Mouse (Mus musculus): Measurements from ENCODE around the gene Pdhx. TPM values are rescaled to one million over a fixed set of nuclear protein-coding genes. Genes with fewer than 3 reads are reported as not detected.

Pdhx gene
- total RNA-seq, 1 experiment, result 35.6 TPM

DNA sequence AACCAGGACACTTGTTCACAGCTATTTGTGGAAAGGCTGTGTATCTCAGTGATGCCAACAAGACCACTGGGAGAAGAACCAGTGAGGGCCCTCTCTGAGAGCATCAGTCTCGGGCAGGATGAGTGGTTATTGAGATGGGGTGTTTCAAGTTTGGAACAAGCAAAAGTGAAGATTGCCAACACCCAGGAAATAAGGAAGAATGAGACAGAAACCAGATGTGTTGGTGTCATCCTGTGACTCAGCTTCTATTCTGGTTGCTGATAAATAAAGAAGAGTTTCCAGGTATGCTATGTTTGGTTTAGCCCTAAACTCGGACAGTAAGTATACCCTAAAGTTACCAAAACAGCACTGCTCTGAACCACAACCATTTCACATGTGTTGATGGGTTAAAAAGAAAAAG, 92.4 kb downstream of the Pdhx start:
- H3K9ac ChIP-seq (ENCODE audit: insufficient read depth, low read depth, low read length, poor library complexity, severe bottlenecking), result no peak overlapping the region
- H3K27ac ChIP-seq (ENCODE audit: insufficient read depth, low read depth, low read length, poor library complexity, severe bottlenecking), result no peak overlapping the region
- no peaks in the 10 kb centered on the region for H3K4me1 ChIP-seq (ENCODE audit: control insufficient read depth in 2 of 2, insufficient read depth in 2 of 2, low read length in 2 of 2, poor library complexity in 1 of 2)
- TF ChIP-seq CHD2 (IDR thresholded peaks at IDR 0.05; ENCODE audit: low read depth, low read length) (no peak), MAFK (IDR thresholded peaks at IDR 0.05; ENCODE audit: insufficient read depth, low read depth, low read length) (no peak), HCFC1 (IDR thresholded peaks at IDR 0.05; ENCODE audit: borderline replicate concordance, insufficient read depth, low read length) (no peak), ZC3H11A (IDR thresholded peaks at IDR 0.05; ENCODE audit: borderline replicate concordance, low read depth, low read length) (no peak), ZNF384 (IDR thresholded peaks at IDR 0.05; ENCODE audit: low read depth, low read length) (no peak)
- no peaks in the 10 kb centered on the region for H3K9me3 ChIP-seq (ENCODE audit: control insufficient read depth, insufficient read depth, low read depth, low read length)
- H3K36me3 ChIP-seq (ENCODE audit: control insufficient read depth, insufficient read depth, low read length, poor library complexity, severe bottlenecking), result no peaks in the 10 kb centered on the region
- no peak overlapping the region for H3K4me3 ChIP-seq (ENCODE audit: insufficient read depth in 1 of 2, low read depth in 1 of 2, low read length in 2 of 2, poor library complexity in 1 of 2, severe bottlenecking in 1 of 2)
- DNase-seq (ENCODE audit: low read depth, low spot score), result no peak
- in situ Hi-C loops (cut with MboI; ENCODE audit: low sequenced_read_pairs in 2 of 2, unreplicated experiment in 2 of 2), result no loop called here

DNA sequence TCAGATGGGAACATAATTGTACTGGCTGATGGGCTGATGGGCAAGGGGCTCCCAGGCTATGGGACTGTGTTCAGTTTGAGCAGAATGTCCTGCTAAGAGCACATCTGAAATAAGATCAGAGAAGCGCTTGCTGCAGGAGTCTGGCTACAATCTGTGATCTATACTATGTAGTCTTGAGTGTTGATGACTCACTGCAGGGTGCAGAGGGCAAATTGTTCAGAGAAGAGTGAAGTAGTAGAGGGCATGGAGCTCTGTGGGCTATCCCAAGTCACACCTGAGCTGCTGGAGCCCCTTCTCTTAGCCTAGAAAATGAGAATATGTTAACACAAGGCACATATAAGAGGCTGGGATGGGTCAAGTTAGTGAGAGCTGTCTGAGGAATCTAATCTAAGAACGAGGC, 93.8 kb downstream of the Pdhx start:
- TF ChIP-seq HCFC1 (IDR thresholded peaks at IDR 0.05; ENCODE audit: borderline replicate concordance, insufficient read depth, low read length), result no peak
- TF ChIP-seq MAFK (IDR thresholded peaks at IDR 0.05; ENCODE audit: insufficient read depth, low read depth, low read length), result no peak
- TF ChIP-seq CHD2 (IDR thresholded peaks at IDR 0.05; ENCODE audit: low read depth, low read length), result no peak
- no peak for TF ChIP-seq ZNF384 (IDR thresholded peaks at IDR 0.05; ENCODE audit: low read depth, low read length)
- no peak for TF ChIP-seq ZC3H11A (IDR thresholded peaks at IDR 0.05; ENCODE audit: borderline replicate concordance, low read depth, low read length)
- H3K4me1 ChIP-seq (ENCODE audit: control insufficient read depth in 2 of 2, insufficient read depth in 2 of 2, low read length in 2 of 2, poor library complexity in 1 of 2), result no peaks in the 10 kb centered on the region
- in situ Hi-C loops (cut with MboI; ENCODE audit: low sequenced_read_pairs in 2 of 2, unreplicated experiment in 2 of 2), result no loop called here
- H3K9ac ChIP-seq (ENCODE audit: insufficient read depth, low read depth, low read length, poor library complexity, severe bottlenecking), result no peak overlapping the region
- H3K27ac ChIP-seq (ENCODE audit: insufficient read depth, low read depth, low read length, poor library complexity, severe bottlenecking), result no peak overlapping the region
- no peaks in the 10 kb centered on the region for H3K36me3 ChIP-seq (ENCODE audit: control insufficient read depth, insufficient read depth, low read length, poor library complexity, severe bottlenecking)
- no peak overlapping the region for H3K4me3 ChIP-seq (ENCODE audit: insufficient read depth in 1 of 2, low read depth in 1 of 2, low read length in 2 of 2, poor library complexity in 1 of 2, severe bottlenecking in 1 of 2)
- no peaks in the 10 kb centered on the region for H3K9me3 ChIP-seq (ENCODE audit: control insufficient read depth, insufficient read depth, low read depth, low read length)
- no peak for DNase-seq (ENCODE audit: low read depth, low spot score)

DNA sequence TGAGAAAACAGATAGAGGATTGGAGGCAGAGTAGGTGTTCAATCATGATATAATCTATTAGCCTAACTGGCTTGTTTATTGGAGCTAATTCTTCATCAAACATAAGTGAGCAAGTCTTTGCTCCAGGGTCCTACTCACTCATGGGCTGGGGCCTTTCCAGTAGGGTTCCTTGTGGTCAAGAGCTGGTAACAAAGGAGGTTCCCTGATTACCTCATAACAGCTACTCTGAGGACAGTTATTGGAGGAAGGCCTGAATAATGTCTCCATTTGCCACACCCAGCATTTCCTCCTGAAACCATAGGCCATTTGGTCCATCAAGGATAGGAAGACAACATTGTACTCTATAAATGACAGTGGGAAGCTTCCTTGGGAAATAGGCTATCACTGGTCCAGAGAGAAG, 94.2 kb downstream of the Pdhx start:
- TF ChIP-seq HCFC1 (IDR thresholded peaks at IDR 0.05; ENCODE audit: borderline replicate concordance, insufficient read depth, low read length) (no peak), ZC3H11A (IDR thresholded peaks at IDR 0.05; ENCODE audit: borderline replicate concordance, low read depth, low read length) (no peak), MAFK (IDR thresholded peaks at IDR 0.05; ENCODE audit: insufficient read depth, low read depth, low read length) (no peak), CHD2 (IDR thresholded peaks at IDR 0.05; ENCODE audit: low read depth, low read length) (no peak), ZNF384 (IDR thresholded peaks at IDR 0.05; ENCODE audit: low read depth, low read length) (no peak)
- Histone ChIP-seq H3K27ac (ENCODE audit: insufficient read depth, low read depth, low read length, poor library complexity, severe bottlenecking) (no peak overlapping the region), H3K4me1 (ENCODE audit: control insufficient read depth in 2 of 2, insufficient read depth in 2 of 2, low read length in 2 of 2, poor library complexity in 1 of 2) (no peaks in the 10 kb centered on the region), H3K9ac (ENCODE audit: insufficient read depth, low read depth, low read length, poor library complexity, severe bottlenecking) (no peak overlapping the region), H3K4me3 (ENCODE audit: insufficient read depth in 1 of 2, low read depth in 1 of 2, low read length in 2 of 2, poor library complexity in 1 of 2, severe bottlenecking in 1 of 2) (no peak overlapping the region), H3K9me3 (ENCODE audit: control insufficient read depth, insufficient read depth, low read depth, low read length) (no peaks in the 10 kb centered on the region), H3K36me3 (ENCODE audit: control insufficient read depth, insufficient read depth, low read length, poor library complexity, severe bottlenecking) (no peaks in the 10 kb centered on the region)
- in situ Hi-C loops (cut with MboI; ENCODE audit: low sequenced_read_pairs in 2 of 2, unreplicated experiment in 2 of 2), result no loop called here
- no peak for DNase-seq (ENCODE audit: low read depth, low spot score)

DNA sequence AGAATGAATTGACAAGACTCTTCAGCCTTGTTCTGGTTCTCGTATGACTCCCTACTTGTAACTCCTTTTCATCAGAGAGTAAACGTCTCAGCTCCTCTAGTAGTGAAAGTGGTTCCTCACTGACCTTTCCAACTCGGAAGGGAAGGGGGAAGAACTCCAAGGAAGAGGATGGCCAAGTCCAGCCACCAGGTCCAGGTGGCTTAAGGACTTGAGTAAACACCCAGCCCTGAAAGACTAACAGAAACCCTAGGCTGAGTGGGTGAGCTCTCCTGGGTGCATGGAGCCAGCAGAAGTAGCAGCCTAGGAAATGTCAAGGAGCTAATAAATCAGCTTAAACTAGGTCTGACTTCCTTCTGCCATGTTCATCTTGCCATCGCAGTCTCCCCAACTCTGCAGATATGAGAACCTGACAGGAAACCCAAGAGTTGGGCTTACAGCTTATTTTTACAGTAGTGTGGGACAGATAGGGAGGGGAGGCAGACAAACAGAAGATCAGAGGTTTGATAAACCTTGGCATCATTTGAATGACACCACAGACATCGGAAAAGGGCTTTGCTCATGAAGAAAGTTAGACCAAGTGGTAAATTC, 97.9 kb downstream of the Pdhx start:
- no peak overlapping the region for H3K4me3 ChIP-seq (ENCODE audit: insufficient read depth in 1 of 2, low read depth in 1 of 2, low read length in 2 of 2, poor library complexity in 1 of 2, severe bottlenecking in 1 of 2)
- no peak for TF ChIP-seq ZC3H11A (IDR thresholded peaks at IDR 0.05; ENCODE audit: borderline replicate concordance, low read depth, low read length)
- TF ChIP-seq HCFC1 (IDR thresholded peaks at IDR 0.05; ENCODE audit: borderline replicate concordance, insufficient read depth, low read length), result no peak
- TF ChIP-seq ZNF384 (IDR thresholded peaks at IDR 0.05; ENCODE audit: low read depth, low read length), result no peak
- no peak for TF ChIP-seq CHD2 (IDR thresholded peaks at IDR 0.05; ENCODE audit: low read depth, low read length)
- TF ChIP-seq MAFK (IDR thresholded peaks at IDR 0.05; ENCODE audit: insufficient read depth, low read depth, low read length), result no peak

DNA sequence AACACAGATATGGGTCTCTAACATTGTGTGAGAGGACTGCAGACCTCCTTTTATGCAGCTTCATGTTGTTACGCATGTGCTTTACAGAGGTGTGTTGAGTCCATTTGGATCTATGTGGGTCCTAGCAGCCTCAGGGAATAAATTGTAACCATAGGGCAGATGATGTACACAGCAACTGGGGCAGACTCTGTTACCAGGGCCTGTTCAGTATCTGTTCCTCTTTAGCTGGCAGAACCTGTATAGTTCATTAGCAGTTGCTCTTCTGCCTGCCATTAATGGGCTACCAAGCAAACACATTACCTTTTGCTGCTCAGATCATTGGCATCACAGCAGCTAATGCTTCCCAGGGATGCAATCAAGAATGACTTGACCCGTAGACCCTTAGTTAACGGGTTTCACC, 100.2 kb downstream of the Pdhx start:
- H3K4me1 ChIP-seq (ENCODE audit: control insufficient read depth in 2 of 2, insufficient read depth in 2 of 2, low read length in 2 of 2, poor library complexity in 1 of 2), result no peaks in the 10 kb centered on the region
- no peak overlapping the region for H3K27ac ChIP-seq (ENCODE audit: insufficient read depth, low read depth, low read length, poor library complexity, severe bottlenecking)
- in situ Hi-C loops (cut with MboI; ENCODE audit: low sequenced_read_pairs in 2 of 2, unreplicated experiment in 2 of 2), result no loop called here
- DNase-seq (ENCODE audit: low read depth, low spot score), result no peak
- H3K36me3 ChIP-seq (ENCODE audit: control insufficient read depth, insufficient read depth, low read length, poor library complexity, severe bottlenecking), result no peaks in the 10 kb centered on the region
- H3K9ac ChIP-seq (ENCODE audit: insufficient read depth, low read depth, low read length, poor library complexity, severe bottlenecking), result no peak overlapping the region
- no peaks in the 10 kb centered on the region for H3K9me3 ChIP-seq (ENCODE audit: control insufficient read depth, insufficient read depth, low read depth, low read length)
- no peak overlapping the region for H3K4me3 ChIP-seq (ENCODE audit: insufficient read depth in 1 of 2, low read depth in 1 of 2, low read length in 2 of 2, poor library complexity in 1 of 2, severe bottlenecking in 1 of 2)
- no peak for TF ChIP-seq ZNF384 (IDR thresholded peaks at IDR 0.05; ENCODE audit: low read depth, low read length)

More for the DNA sequence above, 97.9 kb downstream of the Pdhx start:
- in situ Hi-C loops (cut with MboI; ENCODE audit: low sequenced_read_pairs in 2 of 2, unreplicated experiment in 2 of 2), result no loop called here
- Histone ChIP-seq H3K4me1 (ENCODE audit: control insufficient read depth in 2 of 2, insufficient read depth in 2 of 2, low read length in 2 of 2, poor library complexity in 1 of 2) (no peaks in the 10 kb centered on the region), H3K27ac (ENCODE audit: insufficient read depth, low read depth, low read length, poor library complexity, severe bottlenecking) (no peak overlapping the region), H3K36me3 (ENCODE audit: control insufficient read depth, insufficient read depth, low read length, poor library complexity, severe bottlenecking) (no peaks in the 10 kb centered on the region), H3K9ac (ENCODE audit: insufficient read depth, low read depth, low read length, poor library complexity, severe bottlenecking) (no peak overlapping the region), H3K9me3 (ENCODE audit: control insufficient read depth, insufficient read depth, low read depth, low read length) (no peaks in the 10 kb centered on the region)
- no peak for DNase-seq (ENCODE audit: low read depth, low spot score)

All from ES-E14 (cell line).